Comparison of ENCODE assay signal across 8 mouse cellular contexts in genomic region chr9:72640642-72641041, GRCm38 (mm10). TPM values are rescaled to one million over a fixed set of nuclear protein-coding genes. Genes with fewer than 3 reads are reported as not detected.
DNase-seq lines count a peak whose midpoint lies in the region; ATAC-seq and TF ChIP-seq lines count a peak whose summit lies in the region.

No protein-coding gene starts in this region.

- peak overlapping the region; percentile 68 for H3K4me3 ChIP-seq in gastrocnemius, adult 2 months
- no peak overlapping the region for H3K4me3 ChIP-seq in C2C12 (ENCODE audit: insufficient read depth, poor library complexity, severe bottlenecking)
- H3K4me3 ChIP-seq in forebrain, embryonic 16.5 days (replicated peaks; ENCODE audit: low read length): no peak overlapping the region
- peak overlapping the region in 1 of 2 experiments; percentile 44; a peak in 1 of 4 replicates for H3K4me3 ChIP-seq in liver, embryonic 14.5 days (ENCODE audit: insufficient read depth in 1 of 2, low read depth in 2 of 2, low read length in 2 of 2)

- H3K9me3 ChIP-seq in forebrain, embryonic 16.5 days (ENCODE audit: control insufficient read depth, low read length): no peaks in the 10 kb centered on the region
- no peaks in the 10 kb centered on the region for H3K9me3 ChIP-seq in liver, embryonic 14.5 days (ENCODE audit: control insufficient read depth, low read length)

- no peak for ATAC-seq in forebrain, embryonic 16.5 days
- no peak for ATAC-seq in liver, embryonic 14.5 days (ENCODE audit: insufficient read depth)

- H3K27ac ChIP-seq in gastrocnemius, adult 2 months: peak overlapping the region; percentile 98
- peak overlapping the region; percentile 88 for H3K27ac ChIP-seq in forebrain, embryonic 16.5 days (ENCODE audit: low read length)
- peak overlapping the region; percentile 73 for H3K27ac ChIP-seq in liver, embryonic 14.5 days

- no peaks in the 10 kb centered on the region for H3K36me3 ChIP-seq in C2C12 (ENCODE audit: control insufficient read depth, insufficient read depth)
- H3K36me3 ChIP-seq in forebrain, embryonic 16.5 days (ENCODE audit: control insufficient read depth, insufficient read depth): no peaks in the 10 kb centered on the region
- H3K36me3 ChIP-seq in liver, embryonic 14.5 days (replicated peaks; ENCODE audit: control insufficient read depth, insufficient read depth, low read depth): no peaks in the 10 kb centered on the region

- H3K4me1 ChIP-seq in forebrain, embryonic 16.5 days (replicated peaks; ENCODE audit: control insufficient read depth, insufficient read depth, low read length): peaks cover 22% of the 10 kb centered on the region
- H3K4me1 ChIP-seq in liver, embryonic 14.5 days (replicated peaks; ENCODE audit: control insufficient read depth in 2 of 2, insufficient read depth in 2 of 2, low read length in 1 of 2): peaks cover 10 to 14% of the 10 kb centered on the region in 2 experiments

- TF ChIP-seq EP300 in liver, embryonic 14.5 days (IDR thresholded peaks at IDR 0.05; ENCODE audit: low read depth): no peak

- H3K79me3 ChIP-seq in C2C12 (ENCODE audit: low read depth): no peaks in the 10 kb centered on the region

- H3K4me2 ChIP-seq in forebrain, embryonic 16.5 days (ENCODE audit: low read length): peak overlapping the region; percentile 48
- peak overlapping the region; percentile 73 for H3K4me2 ChIP-seq in liver, embryonic 14.5 days (ENCODE audit: low read depth)

- no peak overlapping the region for H3K9ac ChIP-seq in forebrain, embryonic 16.5 days (replicated peaks; ENCODE audit: low read depth, low read length)
- H3K9ac ChIP-seq in liver, embryonic 14.5 days (replicated peaks): peak overlapping the region; percentile 61

- H3ac ChIP-seq in C2C12 (ENCODE audit: control insufficient read depth, insufficient read length, low read depth): peak overlapping the region; percentile 60

- no peak for DNase-seq in gastrocnemius, adult 2 months
- no peak for DNase-seq in gastrocnemius, postnatal 25 days
- no peak for DNase-seq in liver, embryonic 14.5 days (ENCODE audit: low read depth in 3 of 3, low spot score in 3 of 3)
- DNase-seq in c-Kit-positive CD71-positive TER-119-positive erythroid progenitor cells, embryonic 14.5 days (ENCODE audit: low spot score): no peak
- DNase-seq in frontal cortex, postnatal 14 days (ENCODE audit: low spot score in 2 of 2): no peak
- DNase-seq in thymus, postnatal 0 days (ENCODE audit: low spot score): no peak

- no peaks in the 10 kb centered on the region for H3K79me2 ChIP-seq in C2C12 (ENCODE audit: control insufficient read depth, insufficient read depth)

- 4% methylated on average over 7 of the region's 7 CpGs for WGBS in forebrain, embryonic 16.5 days
- 49% methylated on average over 7 of the region's 7 CpGs for WGBS in liver, embryonic 14.5 days (ENCODE audit: insufficient replicate concordance)

- intact Hi-C loops in gastrocnemius, adult 2 months (cut with DNase I): loop anchor here (2.0 kb wide), 1 partner anchor 22 kb away; the partner anchor contains the start of gene Nedd4

- no peak for TF ChIP-seq CTCF in gastrocnemius, adult 2 months (IDR thresholded peaks at IDR 0.05)
- TF ChIP-seq CTCF in C2C12 (IDR thresholded peaks at IDR 0.05; ENCODE audit: control insufficient read depth, insufficient read depth, insufficient read length): no peak
- TF ChIP-seq CTCF in liver, embryonic 14.5 days (IDR thresholded peaks at IDR 0.05; ENCODE audit: low read depth): no peak

- no peaks in the 10 kb centered on the region for H3K27me3 ChIP-seq in C2C12 (ENCODE audit: control insufficient read depth, insufficient read depth, insufficient read length)
- H3K27me3 ChIP-seq in forebrain, embryonic 16.5 days (replicated peaks; ENCODE audit: control insufficient read depth, insufficient read depth, low read length): no peaks in the 10 kb centered on the region
- H3K27me3 ChIP-seq in liver, embryonic 14.5 days (ENCODE audit: control insufficient read depth, insufficient read depth, low read length): no peaks in the 10 kb centered on the region

TF ChIP-seq in C2C12, 6 proteins besides CTCF, POLR2A, EP300 and RAD21:
- TF ChIP-seq MYOG (IDR thresholded peaks at IDR 0.05; ENCODE audit: control insufficient read depth, extremely low read depth, insufficient read length) (no peak), USF1 (IDR thresholded peaks at IDR 0.05; ENCODE audit: low read depth) (no peak), CEBPB (IDR thresholded peaks at IDR 0.05; ENCODE audit: low read depth) (no peak), MYOD1 (IDR thresholded peaks at IDR 0.05; ENCODE audit: control insufficient read depth, insufficient read length, low read depth) (no peak), FOSL1 (IDR thresholded peaks at IDR 0.05; ENCODE audit: insufficient read depth, low read length, poor library complexity, severe bottlenecking) (no peak), MAX (IDR thresholded peaks at IDR 0.05) (no peak)

RNA-seq across cellular contexts. Expression of gene Nedd4, which starts 21.5 kb away (rescaled TPM):
- total RNA-seq in gastrocnemius, adult 2 months (2021): 100 to 1,000 TPM; 273 to 325 TPM
- 100 to 1,000 TPM; 238 to 268 TPM for total RNA-seq in gastrocnemius, postnatal 25 days (2021)
- polyA plus RNA-seq in C2C12 (2012; fragmentation: generic; extraction: Trizol): 215 TPM
- 415 and 474 TPM in 2 replicates for polyA plus RNA-seq in forebrain, embryonic 16.5 days (2015; fragmentation: Nextera tagmentation; extraction: Ambion mirVana)
- polyA plus RNA-seq in liver, embryonic 14.5 days (2012; rRNA removed): 63.8 and 87.8 TPM in 2 replicates
- polyA plus RNA-seq in liver, embryonic 14.5 days (2014; fragmentation: Nextera tagmentation; extraction: Ambion mirVana): 86.9 and 98.6 TPM in 2 replicates
- polyA plus RNA-seq in thymus, postnatal 0 days (2015; fragmentation: Nextera tagmentation; extraction: Ambion mirVana): 159 and 162 TPM in 2 replicates
